8 mouse cellular contexts compared by ENCODE assay signal in genomic region chr19:8786008-8786781, GRCm38 (mm10). TPM values are rescaled to one million over a fixed set of nuclear protein-coding genes. Genes with fewer than 3 reads are reported as not detected.
A peak's percentile ranks its signal among the peaks of the same experiment; 100 is the strongest.
DNase-seq lines count a peak whose midpoint lies in the region; ATAC-seq and TF ChIP-seq lines count a peak whose summit lies in the region.

Gene Taf6l, minus strand, starts transcription at chr19:8786417.

- peaks cover 18% of the 10 kb centered on the region for H3K4me1 ChIP-seq in hindbrain, embryonic 13.5 days (replicated peaks)

- peak within 1 kb of the TSS; percentile 77 for H3K9ac ChIP-seq in hindbrain, embryonic 13.5 days

- no peaks in the 10 kb centered on the region for H3K27me3 ChIP-seq in Patski
- H3K27me3 ChIP-seq in hindbrain, embryonic 13.5 days, result no peaks in the 10 kb centered on the region

- peak within 1 kb of the TSS; percentile 82 for H3K27ac ChIP-seq in hindbrain, embryonic 13.5 days

- CTCF ChIA-PET in Patski (lab: Charles Lee), result interaction anchor here (0.8 to 4.1 kb wide), 4 partner anchors 9 to 12 kb away, joined by 3 to 26 read pairs (median 6); partner anchors contain the start of genes Polr2g and Tmem179b

- ATAC-seq in Patski, result peak; percentile 100
- peak; percentile 99 for ATAC-seq in hindbrain, embryonic 13.5 days (ENCODE audit: low FRiP score)

- H3K36me3 ChIP-seq in hindbrain, embryonic 13.5 days, result peaks cover 32% of the 10 kb centered on the region

- under 1% methylated on average over 32 of the region's 32 CpGs for WGBS in hindbrain, embryonic 13.5 days

- in situ Hi-C loops in Patski (cut with MboI; ENCODE audit: low pct_unique_long_range_greater_than_20kb), result no loop called here

- TF ChIP-seq CTCF in Patski (IDR thresholded peaks at IDR 0.05), result no peak

- H3K9me3 ChIP-seq in hindbrain, embryonic 13.5 days, result no peaks in the 10 kb centered on the region

- DNase-seq in Patski (ENCODE audit: low read depth, low spot score), result peak; percentile 81
- peak; percentile 90 to 92 for DNase-seq in cerebellum, postnatal 14 days
- DNase-seq in frontal cortex, postnatal 14 days (ENCODE audit: low spot score in 2 of 2), result peak; percentile 90 to 92
- DNase-seq in layer of hippocampus, postnatal 25 days (ENCODE audit: extremely low spot score in 1 of 2, low spot score in 1 of 2), result peak; percentile 67 to 69
- DNase-seq in lung, postnatal 25 days (ENCODE audit: low spot score), result peak; percentile 97
- DNase-seq in retina, embryonic 14.5 days (ENCODE audit: low spot score), result peak; percentile 94
- DNase-seq in thymus, postnatal 4 days, result peak; percentile 89

- POLR2A ChIA-PET in Patski (lab: Charles Lee), result interaction anchor here (1.1 to 4.5 kb wide), 3 partner anchors 11 to 33 kb away, joined by 3 to 37 read pairs (median 6); partner anchors contain the start of genes Polr2g and Tmem179b

- peak within 1 kb of the TSS; percentile 69 for H3K4me3 ChIP-seq in hindbrain, embryonic 13.5 days

- H3K4me2 ChIP-seq in hindbrain, embryonic 13.5 days, result peak within 1 kb of the TSS; percentile 78

RNA-seq across cellular contexts. Expression of gene Taf6l, which starts in this region (rescaled TPM):
- polyA plus RNA-seq in Patski (2021), result 25.8 TPM
- polyA plus RNA-seq in hindbrain, embryonic 13.5 days (2015; fragmentation: Nextera tagmentation; extraction: Ambion mirVana), result 27.1 and 30.1 TPM in 2 replicates
- 10 to 100 TPM; 13.8 to 14.1 TPM for total RNA-seq in layer of hippocampus, postnatal 25 days (2021)

Comparison
In these comparisons a context has a peak if more than half of its experiments do, and no peak if none do; other contexts are left out.
1. Peak in every context shown above with its lines: DNase-seq, ATAC-seq, H3K4me3 ChIP-seq and H3K27ac ChIP-seq.